Comparison of ENCODE assay signal across 13 mouse cellular contexts in the genomic region with DNA sequence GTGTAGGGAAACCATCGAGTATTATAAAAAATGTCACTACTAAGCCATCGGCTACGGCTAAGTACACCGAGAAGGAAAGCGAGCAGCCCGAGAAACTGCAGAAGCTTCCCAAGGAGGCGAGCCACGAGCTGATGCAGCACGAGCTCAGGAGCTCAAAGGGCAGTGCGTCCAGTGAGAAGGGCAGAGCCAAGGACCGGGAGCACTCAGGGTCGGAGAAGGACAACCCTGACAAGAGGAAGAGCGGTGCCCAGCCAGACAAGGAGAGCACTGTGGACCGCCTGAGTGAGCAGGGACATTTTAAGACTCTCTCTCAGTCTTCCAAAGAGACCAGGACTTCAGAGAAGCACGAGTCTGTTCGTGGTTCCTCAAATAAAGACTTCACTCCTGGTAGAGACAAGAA. TPM values are rescaled to one million over a fixed set of nuclear protein-coding genes. Genes with fewer than 3 reads are reported as not detected.
DNase-seq lines count a peak whose midpoint lies in the region.
"Had no signal": no experiment of that assay in that cellular context is flagged by ENCODE, and none has a peak within 500 bp of the region (broad histone marks: within the 10 kb centered on the region; RNA-seq: fewer than 3 reads in every experiment).

No protein-coding gene starts in this region.

- peak; percentile 26 for DNase-seq in adrenal gland, adult 2 months
- DNase-seq in adrenal gland, postnatal 10 days = no peak
- DNase-seq in gastrocnemius, postnatal 25 days = peak; percentile 15
- DNase-seq in gastrocnemius, postnatal 10 days = no peak
- DNase-seq in ovary, adult 18-20 months (ENCODE audit: low spot score) = peak; percentile 27
- no peak for DNase-seq in ovary, postnatal 10 days (ENCODE audit: low spot score)
- DNase-seq in kidney, postnatal 36 days = peak; percentile 79 to 81
- no peak for DNase-seq in right cerebral cortex, postnatal 10 days (ENCODE audit: low spot score in 2 of 2)
- DNase-seq: adrenal gland, postnatal 25 days; layer of hippocampus, adult 9-11 months; lung, postnatal 14 days; midbrain, embryonic 14.5 days; thymus, postnatal 25 days had no signal

RNA-seq across cellular contexts. Expression of gene Rbbp6, which starts 35.3 kb away (rescaled TPM):
- total RNA-seq in adrenal gland, adult 2 months (2021) = 10 to 100 TPM; 43.8 to 82.9 TPM
- 5.5 and 8.0 TPM in 2 replicates for polyA plus RNA-seq in adrenal gland, adult 2 months (2012; rRNA removed)
- 10 to 100 TPM; 49.0 to 64.5 TPM for total RNA-seq in adrenal gland, postnatal 10 days (2021)
- total RNA-seq in gastrocnemius, postnatal 25 days (2021) = 10 to 100 TPM; 20.4 to 22.2 TPM
- total RNA-seq in gastrocnemius, postnatal 10 days (2021) = 10 to 100 TPM; 31.4 to 38.8 TPM

Comparison
In these comparisons a context has a peak if more than half of its experiments do, and no peak if none do; other contexts are left out.
1. DNase-seq: peak in adrenal gland, adult 2 months (single experiment), gastrocnemius, postnatal 25 days (single experiment), ovary, adult 18-20 months (single experiment) and kidney, postnatal 36 days (2 of 2); none in adrenal gland, postnatal 10 days (single experiment), gastrocnemius, postnatal 10 days (single experiment), ovary, postnatal 10 days (single experiment) and right cerebral cortex, postnatal 10 days (0 of 2).